Mouse (Mus musculus) erythroblast, embryonic 14.5 days (primary cell): ENCODE data around the gene Nin.

Source experiments
- GATA1 ChIP-seq: IDR thresholded peaks from 2 replicates; pipeline ENCODE4 v1.6.1; 2012; ENCODE audit warnings: low read length, inconsistent platforms, mixed read lengths
- TAL1 ChIP-seq: IDR thresholded peaks from 3 replicates; pipeline ENCODE4 v1.6.1; 2012; ENCODE audit warnings: low read length, inconsistent platforms, mixed read lengths

DNA sequence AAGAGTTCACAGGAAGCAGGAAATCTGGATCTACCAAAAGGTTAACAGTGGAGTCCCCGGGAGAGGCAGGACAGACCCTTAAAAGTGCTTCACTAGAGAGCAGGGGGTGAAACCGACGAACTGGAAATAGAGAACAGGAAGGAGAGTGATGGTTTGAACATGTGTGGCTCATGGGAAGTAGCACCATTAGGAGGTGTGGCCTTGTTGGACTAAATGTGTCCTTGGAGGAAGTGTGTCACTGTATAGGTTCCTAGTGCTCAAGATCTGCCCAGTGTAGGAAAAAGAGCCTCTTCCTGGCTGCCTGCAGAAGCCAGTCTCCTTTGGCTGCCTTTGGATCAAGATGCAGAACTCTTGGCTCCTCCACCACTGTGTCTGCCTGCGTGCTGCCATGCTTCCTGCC lies 108.4 kb downstream of the Nin start:
- TF ChIP-seq GATA1 (no peak), TAL1 (no peak)
